ENCODE assay signal across 10 mouse cellular contexts in genomic region chr11:7568484-7568883, GRCm38 (mm10).
DNase-seq lines count a peak whose midpoint lies in the region; ATAC-seq lines count a peak whose summit lies in the region.
"Had no signal": no experiment of that assay in that cellular context is flagged by ENCODE, and none has a peak within 500 bp of the region (broad histone marks: within the 10 kb centered on the region; RNA-seq: fewer than 3 reads in every experiment).

No protein-coding gene starts in this region.

- WGBS in hindbrain, embryonic 11.5 days: 88% methylated on average over 1 of the region's 1 CpGs
- 79% methylated on average over 1 of the region's 1 CpGs for WGBS in hindbrain, embryonic 13.5 days
- 61% methylated on average over 1 of the region's 1 CpGs for WGBS in midbrain, embryonic 13.5 days

- no peaks in the 10 kb centered on the region for H3K4me1 ChIP-seq in hindbrain, embryonic 11.5 days (replicated peaks; ENCODE audit: control insufficient read depth, insufficient read depth, low read length)
- no peaks in the 10 kb centered on the region for H3K4me1 ChIP-seq in hindbrain, embryonic 13.5 days (replicated peaks)
- no peaks in the 10 kb centered on the region for H3K4me1 ChIP-seq in midbrain, embryonic 13.5 days (replicated peaks)
- H3K4me1 ChIP-seq: midbrain, embryonic 15.5 days had no signal

- no peaks in the 10 kb centered on the region for H3K36me3 ChIP-seq in hindbrain, embryonic 11.5 days (ENCODE audit: control insufficient read depth, insufficient read depth, low read length)
- no peaks in the 10 kb centered on the region for H3K36me3 ChIP-seq in hindbrain, embryonic 13.5 days
- no peaks in the 10 kb centered on the region for H3K36me3 ChIP-seq in midbrain, embryonic 13.5 days
- H3K36me3 ChIP-seq: midbrain, embryonic 15.5 days had no signal

- no peak overlapping the region for H3K27ac ChIP-seq in hindbrain, embryonic 11.5 days (ENCODE audit: low read depth, low read length)
- H3K27ac ChIP-seq in hindbrain, embryonic 13.5 days: no peak overlapping the region
- H3K27ac ChIP-seq in midbrain, embryonic 13.5 days: no peak overlapping the region
- H3K27ac ChIP-seq: midbrain, embryonic 15.5 days had no signal

- no peaks in the 10 kb centered on the region for H3K9me3 ChIP-seq in hindbrain, embryonic 11.5 days (ENCODE audit: control insufficient read depth, low read length)
- no peaks in the 10 kb centered on the region for H3K9me3 ChIP-seq in hindbrain, embryonic 13.5 days
- H3K9me3 ChIP-seq in midbrain, embryonic 13.5 days: no peaks in the 10 kb centered on the region
- H3K9me3 ChIP-seq: midbrain, embryonic 15.5 days had no signal

- H3K4me2 ChIP-seq in hindbrain, embryonic 11.5 days (replicated peaks; ENCODE audit: low read depth, low read length): no peak overlapping the region
- no peak overlapping the region for H3K4me2 ChIP-seq in hindbrain, embryonic 13.5 days
- H3K4me2 ChIP-seq in midbrain, embryonic 13.5 days (replicated peaks): no peak overlapping the region
- H3K4me2 ChIP-seq: midbrain, embryonic 15.5 days had no signal

- DNase-seq in hindbrain, embryonic 11.5 days (ENCODE audit: low spot score): peak; percentile 17
- peak; percentile 10 to 11 for DNase-seq in right cerebral cortex, adult 2 months (ENCODE audit: low spot score in 2 of 2)
- DNase-seq in right cerebral cortex, postnatal 14 days: no peak
- peak; percentile 18 for DNase-seq in embryo, embryonic 9.5 days (ENCODE audit: extremely low spot score)
- peak; percentile 6 for DNase-seq in retina, postnatal 1 day
- DNase-seq in gastrocnemius, adult 8-10 months (ENCODE audit: low spot score in 2 of 2): no peak

- H3K9ac ChIP-seq in hindbrain, embryonic 11.5 days (ENCODE audit: low read depth, low read length): no peak overlapping the region
- H3K9ac ChIP-seq in hindbrain, embryonic 13.5 days: no peak overlapping the region
- H3K9ac ChIP-seq in midbrain, embryonic 13.5 days (replicated peaks): no peak overlapping the region
- H3K9ac ChIP-seq: midbrain, embryonic 15.5 days had no signal

- no peaks in the 10 kb centered on the region for H3K27me3 ChIP-seq in hindbrain, embryonic 11.5 days (ENCODE audit: control insufficient read depth, insufficient read depth, low read length)
- H3K27me3 ChIP-seq in hindbrain, embryonic 13.5 days: no peaks in the 10 kb centered on the region
- no peaks in the 10 kb centered on the region for H3K27me3 ChIP-seq in midbrain, embryonic 13.5 days
- H3K27me3 ChIP-seq: midbrain, embryonic 15.5 days had no signal

- no peak for ATAC-seq in hindbrain, embryonic 11.5 days (ENCODE audit: low FRiP score)
- no peak for ATAC-seq in hindbrain, embryonic 13.5 days (ENCODE audit: low FRiP score)
- no peak for ATAC-seq in midbrain, embryonic 13.5 days
- ATAC-seq: midbrain, embryonic 15.5 days had no signal

- no peak overlapping the region for H3K4me3 ChIP-seq in hindbrain, embryonic 11.5 days (ENCODE audit: low read depth, low read length)
- no peak overlapping the region for H3K4me3 ChIP-seq in hindbrain, embryonic 13.5 days
- H3K4me3 ChIP-seq in midbrain, embryonic 13.5 days (replicated peaks): no peak overlapping the region
- H3K4me3 ChIP-seq: erythroblast, embryonic 14.5 days; midbrain, embryonic 15.5 days had no signal

Comparison
In these comparisons a context has a peak if more than half of its experiments do, and no peak if none do; other contexts are left out.
1. DNase-seq: peak in hindbrain, embryonic 11.5 days (single experiment), right cerebral cortex, adult 2 months (2 of 2), embryo, embryonic 9.5 days (single experiment) and retina, postnatal 1 day (single experiment); none in right cerebral cortex, postnatal 14 days (single experiment) and gastrocnemius, adult 8-10 months (0 of 2).